Mouse (Mus musculus) granulocyte monocyte progenitor cell, adult 5-6 weeks (primary cell): Measurements from ENCODE around the gene Prss12. TPM values are rescaled to one million over a fixed set of nuclear protein-coding genes. Genes with fewer than 3 reads are reported as not detected.

Source experiments
- ATAC-seq: replicated peaks from 2 replicates; pipeline ENCODE4 v1.8.0; 2016; ENCODE audit warnings: mild to moderate bottlenecking, moderate TSS enrichment, inconsistent platforms; ENCODE audit not compliant: poor library complexity, severe bottlenecking
- total RNA-seq, 2 experiments: library from RNA; stranded (forward) in 1 of 2; stranded (reverse) in 1 of 2; fragments of 200-712, 200-1000 nt in 1 of 2; fragments of >200 nt in 1 of 2; fragmentation: Nextera tagmentation in 1 of 2; gene quantifications; 2 replicates each; pipeline ENCODE4 v1.2.3; 2014 to 2017

Prss12 gene
- total RNA-seq, 2 experiments from 2014 or later = not detected

DNA sequence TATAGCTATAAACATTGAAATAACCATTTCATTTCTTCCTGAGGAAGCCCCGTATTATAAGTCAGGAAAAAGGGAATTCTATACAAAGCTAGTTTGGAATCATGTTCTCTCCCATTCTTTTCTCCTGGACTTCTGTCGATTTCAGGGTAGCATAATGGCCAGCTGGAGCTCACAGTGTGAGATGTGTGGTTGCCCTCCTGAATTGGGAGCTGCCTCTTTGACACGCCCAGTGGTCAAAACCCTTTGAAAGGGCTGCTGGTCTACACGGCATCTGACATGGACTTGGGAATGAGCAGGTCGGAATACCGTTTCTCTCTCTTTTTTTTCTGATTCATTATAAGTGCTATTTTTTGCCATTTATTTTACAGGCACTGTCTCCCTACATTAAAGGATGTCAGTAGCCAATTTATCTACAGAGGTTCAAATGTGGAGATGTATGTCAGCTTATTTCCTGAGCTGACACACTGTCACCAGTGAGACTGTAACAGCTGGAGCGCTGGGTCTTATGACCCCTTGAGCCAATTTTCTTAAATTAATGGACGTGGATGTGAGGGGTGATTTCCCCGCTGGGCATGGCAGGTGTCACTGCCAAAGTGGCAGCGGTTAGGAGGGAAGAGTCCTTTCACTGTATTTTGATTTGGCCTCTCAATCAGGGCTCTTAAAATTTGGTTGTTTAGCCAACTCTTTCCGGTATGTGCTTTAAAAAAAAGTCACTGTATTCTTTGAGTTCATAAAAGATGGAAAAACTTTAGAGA is 79.8 kb downstream of the Prss12 start:
- no peak for ATAC-seq

- ATAC-seq = no peak
Observed at GRCm38 (mm10) chr3:123527806-123528507, 81.2 kb downstream of the Prss12 start.

- ATAC-seq = no peak
Observed at GRCm38 (mm10) chr3:123531124-123531523, 84.4 kb downstream of the Prss12 start.

GRCm38 (mm10) chr3:123537279-123537678 is 90.6 kb downstream of the Prss12 start:
- no peak for ATAC-seq

- ATAC-seq = no peak
Observed at GRCm38 (mm10) chr3:123543585-123544304, 97.0 kb downstream of the Prss12 start.

DNA sequence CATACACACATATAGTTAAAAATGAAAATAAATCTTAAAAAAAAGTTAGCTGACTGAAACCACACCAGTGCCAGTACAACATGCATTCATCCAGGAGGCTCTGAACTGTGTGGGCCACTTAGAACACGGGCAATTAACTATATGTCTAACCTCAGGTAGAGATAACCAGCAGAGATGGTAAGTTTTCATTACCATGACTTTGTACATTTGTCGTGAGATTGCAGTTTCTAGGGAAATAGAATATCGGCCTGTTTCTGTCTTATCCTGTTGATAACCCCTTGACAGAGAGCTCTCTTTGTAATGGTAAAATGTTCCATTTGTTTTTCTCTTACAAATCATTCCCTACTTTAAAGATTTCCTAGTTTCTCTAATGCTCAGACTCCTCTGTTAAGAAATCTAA is 103.8 kb downstream of the Prss12 start:
- ATAC-seq = no peak

DNA sequence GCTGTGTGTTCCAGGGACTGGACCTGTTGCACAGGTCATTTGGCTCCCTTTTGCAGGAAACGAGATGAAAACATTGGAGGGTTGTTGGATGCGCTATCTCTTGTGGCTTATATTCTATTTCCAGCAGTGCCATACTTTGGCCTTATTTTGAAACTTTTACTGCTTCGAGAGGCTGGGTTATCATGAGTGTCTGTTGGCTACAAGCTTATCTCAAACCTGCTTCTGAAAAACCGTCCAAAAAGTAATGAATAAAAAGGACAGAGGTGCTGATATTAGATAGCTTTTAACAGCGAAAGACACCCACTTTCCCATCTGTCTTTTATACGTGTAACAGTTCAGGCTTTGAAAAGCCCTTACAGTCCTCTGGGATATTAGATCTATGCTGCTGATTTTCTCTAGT is 107.2 kb downstream of the Prss12 start:
- ATAC-seq = no peak

DNA sequence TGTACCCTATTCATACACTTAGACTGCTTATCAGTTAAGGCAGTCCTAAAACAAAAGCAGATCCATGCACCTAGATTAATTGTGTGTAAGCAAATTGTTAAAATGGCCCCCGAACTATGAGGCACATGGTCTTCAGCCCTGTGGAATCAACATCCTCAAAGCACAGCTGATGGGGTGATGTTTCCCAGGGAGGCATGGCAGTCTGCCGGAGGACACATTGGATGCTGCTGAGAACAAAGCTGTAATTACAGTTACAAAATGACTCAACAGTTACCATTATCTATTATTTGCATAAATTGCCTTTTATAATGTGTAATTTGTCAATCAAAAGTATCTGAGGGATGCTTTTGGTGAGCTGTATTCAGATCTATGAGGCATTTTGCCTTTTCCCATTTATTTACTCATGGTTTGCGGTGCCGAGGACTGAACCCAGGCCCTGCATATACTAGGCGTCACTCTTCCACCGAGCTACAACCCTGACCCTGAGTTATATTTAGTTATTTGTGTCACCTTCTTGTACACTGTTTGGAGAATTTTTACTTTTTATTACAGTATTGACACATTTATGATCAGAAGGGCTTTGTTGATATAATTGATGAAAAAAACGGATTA is 108.6 kb downstream of the Prss12 start:
- ATAC-seq = no peak

Other genes starting within 250 kb of the Prss12 start
- gene Synpo2, start 210.8 kb upstream of the Prss12 start, total RNA-seq (2014; fragmentation: Nextera tagmentation) = 0.28 TPM in 1 of 2 replicates, not detected in the other
- not detected in 2 replicates for gene Synpo2, start 210.8 kb upstream of the Prss12 start, total RNA-seq (2017)
- 45.6 and 66.7 TPM in 2 replicates for gene Sec24d, start 179.5 kb upstream of the Prss12 start, total RNA-seq (2014; fragmentation: Nextera tagmentation)
- 43.3 and 61.9 TPM in 2 replicates for gene Sec24d, start 179.5 kb upstream of the Prss12 start, total RNA-seq (2017)
- 16.6 and 24.1 TPM in 2 replicates for gene Mettl14, start 60.8 kb upstream of the Prss12 start, total RNA-seq (2014; fragmentation: Nextera tagmentation)
- gene Mettl14, start 60.8 kb upstream of the Prss12 start, total RNA-seq (2017) = 20.7 and 21.7 TPM in 2 replicates
- not detected in 2 replicates for gene Ndst3, start 243.9 kb downstream of the Prss12 start, total RNA-seq (2014; fragmentation: Nextera tagmentation)
- not detected in 2 replicates for gene Ndst3, start 243.9 kb downstream of the Prss12 start, total RNA-seq (2017)